28 mouse cellular contexts compared by ENCODE assay signal in genomic region chr14:32697774-32698173, GRCm38 (mm10). TPM values are rescaled to one million over a fixed set of nuclear protein-coding genes. Genes with fewer than 3 reads are reported as not detected.
DNase-seq lines count a peak whose midpoint lies in the region; ATAC-seq and TF ChIP-seq lines count a peak whose summit lies in the region.
"Had no signal": no experiment of that assay in that cellular context is flagged by ENCODE, and none has a peak within 500 bp of the region (broad histone marks: within the 10 kb centered on the region; RNA-seq: fewer than 3 reads in every experiment).

No protein-coding gene starts in this region.

- H3K9me3 ChIP-seq in midbrain, embryonic 16.5 days (replicated peaks; ENCODE audit: control insufficient read depth, low read length, poor library complexity, severe bottlenecking) = no peaks in the 10 kb centered on the region
- H3K9me3 ChIP-seq: embryonic facial prominence, embryonic 12.5 days; heart, embryonic 10.5 days; hindbrain, embryonic 13.5 days; limb, embryonic 13.5 days; liver, embryonic 12.5 days; neural tube, embryonic 15.5 days had no signal

- H3K4me3 ChIP-seq in bone marrow macrophage, adult 2 months (ENCODE audit: insufficient read depth, low read length) = no peak overlapping the region
- H3K4me3 ChIP-seq in midbrain, embryonic 16.5 days (ENCODE audit: low read depth, low read length) = no peak overlapping the region
- H3K4me3 ChIP-seq: embryonic facial prominence, embryonic 12.5 days; heart, embryonic 10.5 days; hindbrain, embryonic 13.5 days; limb, embryonic 13.5 days; liver, embryonic 12.5 days; neural tube, embryonic 15.5 days had no signal

- intact Hi-C loops in heart, postnatal 10 days (cut with DNase I) = no loop called here

- H3K4me2 ChIP-seq in midbrain, embryonic 16.5 days (ENCODE audit: low read length) = no peak overlapping the region
- H3K4me2 ChIP-seq: embryonic facial prominence, embryonic 12.5 days; hindbrain, embryonic 13.5 days; limb, embryonic 13.5 days; liver, embryonic 12.5 days; neural tube, embryonic 15.5 days had no signal

- H3K27ac ChIP-seq in bone marrow macrophage, adult 2 months (ENCODE audit: insufficient read depth, low read depth, low read length) = 0 out of 2 replicates have a peak overlapping the region, but pooled peaks have one; percentile 30
- H3K27ac ChIP-seq in midbrain, embryonic 16.5 days (ENCODE audit: low read length) = no peak overlapping the region
- H3K27ac ChIP-seq: embryonic facial prominence, embryonic 12.5 days; heart, embryonic 10.5 days; hindbrain, embryonic 13.5 days; kidney, postnatal 0 days; limb, embryonic 13.5 days; liver, embryonic 12.5 days; neural tube, embryonic 15.5 days had no signal

- no peak overlapping the region for H3K9ac ChIP-seq in midbrain, embryonic 16.5 days (ENCODE audit: low read depth, low read length)
- H3K9ac ChIP-seq: embryonic facial prominence, embryonic 12.5 days; forebrain, postnatal 0 days; hindbrain, embryonic 13.5 days; limb, embryonic 13.5 days; liver, embryonic 12.5 days; neural tube, embryonic 15.5 days had no signal

- peaks cover 40% of the 10 kb centered on the region for H3K4me1 ChIP-seq in bone marrow macrophage, adult 2 months (ENCODE audit: control insufficient read depth, insufficient read depth, low read length)
- no peaks in the 10 kb centered on the region for H3K4me1 ChIP-seq in midbrain, embryonic 16.5 days (ENCODE audit: control insufficient read depth, insufficient read depth, low read length)
- H3K4me1 ChIP-seq: hindbrain, embryonic 13.5 days; liver, embryonic 12.5 days had no signal

- no peaks in the 10 kb centered on the region for H3K27me3 ChIP-seq in midbrain, embryonic 16.5 days (ENCODE audit: control insufficient read depth, insufficient read depth, low read depth, low read length)
- H3K27me3 ChIP-seq: CH12.LX; embryonic facial prominence, embryonic 12.5 days; hindbrain, embryonic 13.5 days; limb, embryonic 13.5 days; liver, embryonic 12.5 days; neural tube, embryonic 15.5 days had no signal

- TF ChIP-seq POLR2A in bone marrow macrophage, adult 2 months (IDR thresholded peaks at IDR 0.05; ENCODE audit: borderline replicate concordance, low read depth, low read length) = no peak

- DNase-seq in heart, adult 11 months = peak; percentile 94
- no peak for DNase-seq in heart, postnatal 10 days
- peak; percentile 5 for DNase-seq in adipocyte (ENCODE audit: low spot score)
- peak; percentile 67 for DNase-seq in adrenal gland, adult 2 months
- no peak for DNase-seq in yolk sac, embryonic 10.5 days (ENCODE audit: low spot score)
- DNase-seq in thymus, postnatal 4 days = no peak
- DNase-seq: B cell, adult 2 months; cerebellum, adult 2 months; cerebellum, postnatal 25 days; forebrain, postnatal 0 days; heart, postnatal 14 days; kidney, adult 2 months; lung, adult 18-20 months; right cerebral cortex, adult 18-20 months had no signal

- TF ChIP-seq CTCF in bone marrow macrophage, adult 2 months (IDR thresholded peaks at IDR 0.05; ENCODE audit: low read depth, low read length) = no peak

- 87% methylated on average over 8 of the region's 8 CpGs for WGBS in midbrain, embryonic 16.5 days

- no peak for ATAC-seq in midbrain, embryonic 16.5 days
- ATAC-seq: forebrain, postnatal 0 days; liver, embryonic 12.5 days; Patski had no signal

- H3K36me3 ChIP-seq in midbrain, embryonic 16.5 days (ENCODE audit: control insufficient read depth, insufficient read depth, low read length) = no peaks in the 10 kb centered on the region
- H3K36me3 ChIP-seq: embryonic facial prominence, embryonic 12.5 days; G1E; heart, embryonic 10.5 days; hindbrain, embryonic 13.5 days; limb, embryonic 13.5 days; liver, embryonic 12.5 days; neural tube, embryonic 15.5 days had no signal

RNA-seq across cellular contexts. Expression of gene 3425401B19Rik, which starts 12.7 kb away (rescaled TPM):
- total RNA-seq in heart, postnatal 10 days (2021) = 10 to 100 TPM; 59.4 to 74.8 TPM
- total RNA-seq in adrenal gland, adult 2 months (2021) = not detected
- polyA plus RNA-seq in adrenal gland, adult 2 months (2012; rRNA removed) = 0.03 TPM in 1 of 2 replicates, not detected in the other
- not detected in 2 replicates for polyA plus RNA-seq in bone marrow macrophage, adult 2 months (2012; ENCODE audit: insufficient read depth, insufficient read length, missing spikeins)
- not detected in 2 replicates for polyA plus RNA-seq in midbrain, embryonic 16.5 days (2015; fragmentation: Nextera tagmentation; extraction: Ambion mirVana)
- total RNA-seq: forebrain, postnatal 0 days had no signal
- polyA plus RNA-seq: forebrain, embryonic 11.5 days; forebrain, postnatal 0 days; G1E; liver, embryonic 12.5 days; Patski; thymus, postnatal 0 days had no signal

Comparison
In these comparisons a context has a peak if more than half of its experiments do, and no peak if none do; other contexts are left out.
1. DNase-seq: peak in heart, adult 11 months (single experiment), adipocyte (single experiment) and adrenal gland, adult 2 months (single experiment); none in heart, postnatal 10 days (0 of 2), yolk sac, embryonic 10.5 days (single experiment) and thymus, postnatal 4 days (single experiment).